Mouse (Mus musculus) adipose tissue, adult 10 weeks (tissue): ENCODE measurements around the gene Fsd1. TPM values are rescaled to one million over a fixed set of nuclear protein-coding genes. Genes with fewer than 3 reads are reported as not detected.

ENCODE experiments used
- polyA plus RNA-seq: library from polyadenylated mRNA; stranded (reverse); fragments of 350-450 nt; fragmentation: Illumina TruSeq; extraction: RNeasy Lipid Tissue Mini Kit (QIAGEN cat#74804); gene quantifications from one replicate; pipeline ENCODE4 v1.2.3, GENCODE M21; 2014; ENCODE audit warnings: low read depth, low replicate concordance

Gene Fsd1
- not detected for polyA plus RNA-seq

GRCm38 (mm10) chr17:55986030-55986961, at the start of gene Fsd1:
TSS of gene Fsd1 (plus strand) at chr17:55986509.

GRCm38 (mm10) chr17:55949400-55949799, 36.9 kb upstream of the Fsd1 start, which contains the start of gene Zfp119b:
TSS of gene Zfp119b (minus strand) at chr17:55949500.

GRCm38 (mm10) chr17:55952447-55953027, 33.8 kb upstream of the Fsd1 start, which contains the start of gene Ebi3:
TSS of gene Ebi3 (plus strand) at chr17:55952640.

GRCm38 (mm10) chr17:55958918-55959728, 27.2 kb upstream of the Fsd1 start, which contains the start of gene Yju2:
TSS of gene Yju2 (plus strand) at chr17:55959099.

GRCm38 (mm10) chr17:55969966-55970891, 16.1 kb upstream of the Fsd1 start, which contains the start of gene Shd:
TSS of gene Shd (plus strand) at chr17:55970467.

GRCm38 (mm10) chr17:56005415-56006061, 19.2 kb downstream of the Fsd1 start, which contains the start of the genes Stap2 and Mpnd:
TSS of gene Stap2 (minus strand) at chr17:56005584.
TSS of gene Mpnd (plus strand) at chr17:56005711.

GRCm38 (mm10) chr17:56036176-56036900, 50.0 kb downstream of the Fsd1 start, which contains the start of gene Sh3gl1:
TSS of gene Sh3gl1 (minus strand) at chr17:56036635.

GRCm38 (mm10) chr17:56040030-56040856, 53.9 kb downstream of the Fsd1 start, which contains the start of gene Chaf1a:
TSS of gene Chaf1a (plus strand) at chr17:56040439.

Other genes starting within 250 kb of the Fsd1 start
- gene Adgre4, start 236.5 kb upstream of the Fsd1 start, polyA plus RNA-seq, result 1.3 TPM
- 4.8 TPM for gene Zfp119a, start 107.6 kb upstream of the Fsd1 start, polyA plus RNA-seq
- gene Zfp959, start 94.4 kb upstream of the Fsd1 start, polyA plus RNA-seq, result 9.7 TPM
- gene Zfp119b, start 37.0 kb upstream of the Fsd1 start, polyA plus RNA-seq, result 7.1 TPM
- gene Ebi3, start 33.9 kb upstream of the Fsd1 start, polyA plus RNA-seq, result 2.5 TPM
- 10.1 TPM for gene Yju2, start 27.4 kb upstream of the Fsd1 start, polyA plus RNA-seq
- gene Shd, start 16.0 kb upstream of the Fsd1 start, polyA plus RNA-seq, result 2.6 TPM
- gene Stap2, start 19.1 kb downstream of the Fsd1 start, polyA plus RNA-seq, result 51.0 TPM
- 53.2 TPM for gene Mpnd, start 19.2 kb downstream of the Fsd1 start, polyA plus RNA-seq
- gene Sh3gl1, start 50.1 kb downstream of the Fsd1 start, polyA plus RNA-seq, result 43.8 TPM
- 4.7 TPM for gene Chaf1a, start 53.9 kb downstream of the Fsd1 start, polyA plus RNA-seq
- gene Ubxn6, start 88.5 kb downstream of the Fsd1 start, polyA plus RNA-seq, result 75.3 TPM
- 58.6 TPM for gene Hdgfl2, start 93.1 kb downstream of the Fsd1 start, polyA plus RNA-seq
- gene Plin4, start 123.3 kb downstream of the Fsd1 start, polyA plus RNA-seq, result 510 TPM
- gene Plin5, start 131.1 kb downstream of the Fsd1 start, polyA plus RNA-seq, result 10.4 TPM
- 160 TPM for gene Lrg1, start 135.5 kb downstream of the Fsd1 start, polyA plus RNA-seq
- gene Sema6b, start 153.8 kb downstream of the Fsd1 start, polyA plus RNA-seq, result 5.5 TPM
- 1.7 TPM for gene Tnfaip8l1, start 176.0 kb downstream of the Fsd1 start, polyA plus RNA-seq
- 63.5 TPM for gene Mydgf, start 197.4 kb downstream of the Fsd1 start, polyA plus RNA-seq
- 24.6 TPM for gene Dpp9, start 232.4 kb downstream of the Fsd1 start, polyA plus RNA-seq